Mouse (Mus musculus) thymus, adult 2 months (tissue): ENCODE measurements around the gene Mrpl3. TPM values are rescaled to one million over a fixed set of nuclear protein-coding genes. Genes with fewer than 3 reads are reported as not detected.

Experiments
- DNase-seq: peaks from one replicate; pipeline ENCODE4 v3.0.0; 2021
- H3K27ac ChIP-seq: fragments of 200-500 bp; 2 replicates; pipeline ENCODE4 v1.5.1; 2012; ENCODE audit warnings: low read length, control low read depth; ENCODE audit not compliant: control insufficient read depth, insufficient read depth
- H3K27me3 ChIP-seq: fragments of 200-500 bp; 2 replicates; pipeline ENCODE4 v1.6.1; 2012; ENCODE audit warnings: mild to moderate bottlenecking, low read length, moderate library complexity, mixed read lengths; ENCODE audit not compliant: control insufficient read depth, insufficient read depth
- H3K36me3 ChIP-seq: fragments of 200-500 bp; 2 replicates; pipeline ENCODE4 v1.6.1; 2012; ENCODE audit warnings: mild to moderate bottlenecking, low read length, moderate library complexity; ENCODE audit not compliant: control insufficient read depth, insufficient read depth
- H3K4me1 ChIP-seq: fragments of 200-500 bp; replicated peaks from 2 replicates; pipeline ENCODE4 v1.6.1; 2012; ENCODE audit warnings: low read length; ENCODE audit not compliant: control insufficient read depth, insufficient read depth
- H3K4me3 ChIP-seq: fragments of 200-500 bp; 2 replicates; pipeline ENCODE4 v1.5.1; 2012; ENCODE audit warnings: mild to moderate bottlenecking, low read length, control low read depth, moderate library complexity; ENCODE audit not compliant: control insufficient read depth, insufficient read depth
- CTCF ChIP-seq: fragments of 200-500 bp; IDR thresholded peaks from 2 replicates; pipeline ENCODE4 v1.5.1; 2012; ENCODE audit warnings: mild to moderate bottlenecking, control low read depth, low read length, moderate library complexity, borderline replicate concordance; ENCODE audit not compliant: control insufficient read depth, poor library complexity, insufficient read depth; ENCODE audit errors: extremely low read depth
- POLR2A ChIP-seq: fragments of 200-500 bp; IDR thresholded peaks from 2 replicates; pipeline ENCODE4 v1.6.1; 2012; ENCODE audit warnings: mild to moderate bottlenecking, low read length, control low read depth, moderate library complexity; ENCODE audit not compliant: control insufficient read depth, poor library complexity, insufficient read depth; ENCODE audit errors: extremely low read depth
- WGBS: fragments of 180-500 bp; shearing (Covaris S2); methylation state at CpG from one replicate; pipeline ENCODE4 v1.1.7; 2018; 5-methylcytosine and 5-hydroxymethylcytosine counted together
- polyA plus RNA-seq: library from polyadenylated mRNA; depleted of rRNA; stranded (reverse); fragments of >200 nt; gene quantifications from 2 replicates; pipeline ENCODE4 v1.2.3, GENCODE M21; 2012; rRNA removed

Gene Mrpl3
- polyA plus RNA-seq: 110 and 125 TPM in 2 replicates

DNA sequence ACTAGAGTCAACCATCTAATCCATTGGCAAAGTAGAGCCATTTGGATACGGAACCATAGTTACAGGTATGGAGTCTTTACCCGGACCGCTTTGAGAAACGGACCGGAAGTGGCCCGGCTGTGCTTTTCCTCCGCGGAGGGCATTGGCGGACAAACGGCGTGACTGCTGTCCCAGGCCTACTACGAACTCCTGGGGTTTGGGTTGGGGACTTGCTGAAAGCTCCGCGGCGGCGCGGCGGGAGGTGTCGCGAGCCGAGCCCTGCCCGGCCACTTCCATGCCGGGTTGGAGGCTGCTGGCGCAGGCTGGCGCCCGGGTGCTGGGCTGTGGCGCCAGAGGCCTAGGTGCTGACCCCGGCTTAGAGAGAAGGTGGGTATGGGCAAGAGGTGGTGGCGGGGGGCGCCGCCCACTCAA lies at the start of gene Mrpl3:
Gene Mrpl3 (plus strand): TSS at position 93 of the 411 bp plus-strand sequence.
- Histone ChIP-seq H3K27ac (peak within 1 kb of the TSS; percentile 19; the same call in 1 of the 2 replicates), H3K36me3 (peaks cover 30% of the 10 kb centered on the region), H3K27me3 (no peaks in the 10 kb centered on the region), H3K4me1 (no peaks in the 10 kb centered on the region), H3K4me3 (peak within 1 kb of the TSS; percentile 100)
- 1% methylated on average over 31 of the region's 31 CpGs for WGBS
- DNase-seq: peak; percentile 78
- TF ChIP-seq CTCF (no peak), POLR2A (0 out of 2 replicates have a peak, but pooled peaks have one; percentile 31)

DNA sequence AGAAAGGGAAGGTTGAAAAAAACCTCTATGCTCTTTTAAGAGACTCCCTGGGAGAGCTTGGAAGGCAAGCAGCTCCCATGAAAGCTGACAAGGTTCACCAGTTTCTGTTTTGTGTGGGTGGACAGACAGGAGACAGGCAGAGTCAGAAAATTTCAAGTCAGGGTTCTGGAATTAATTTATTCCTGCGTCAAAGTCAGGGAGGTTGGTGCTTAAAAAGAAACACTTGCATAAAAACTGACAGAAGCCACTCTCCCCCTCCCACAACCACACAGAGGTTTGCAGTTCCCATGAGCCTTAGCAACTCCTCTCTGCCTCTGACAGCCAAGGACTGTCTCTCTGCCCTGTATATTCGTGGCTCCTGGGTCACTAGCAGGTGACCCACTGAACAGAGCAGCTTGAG lies 42.3 kb upstream of the Mrpl3 start:
- Histone ChIP-seq H3K36me3 (no peaks in the 10 kb centered on the region), H3K27me3 (no peaks in the 10 kb centered on the region), H3K4me1 (no peaks in the 10 kb centered on the region), H3K27ac (no peak overlapping the region), H3K4me3 (no peak overlapping the region)
- 36% methylated on average over 2 of the region's 2 CpGs for WGBS
- TF ChIP-seq CTCF: no peak
- TF ChIP-seq POLR2A: no peak
- no peak for DNase-seq

DNA sequence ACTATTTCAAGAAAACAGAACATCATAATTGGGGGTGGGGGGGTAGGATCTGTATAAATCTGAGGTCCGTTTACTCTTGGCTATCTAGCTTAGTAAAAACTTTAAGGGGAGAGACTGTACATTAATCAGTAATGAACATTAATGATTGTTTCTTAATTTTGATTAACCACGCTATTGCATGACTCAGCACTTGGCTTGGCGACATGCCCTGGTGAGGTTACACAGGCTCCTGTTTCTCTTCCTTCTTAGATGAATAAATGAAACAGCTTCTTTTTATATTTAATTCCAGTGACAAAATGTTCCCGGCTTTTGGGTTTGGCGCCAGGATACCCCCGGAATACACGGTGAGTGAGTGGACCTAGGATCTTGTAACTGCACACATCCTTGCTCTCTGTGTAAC lies 34.9 kb upstream of the Mrpl3 start:
- Histone ChIP-seq H3K4me1 (no peaks in the 10 kb centered on the region), H3K4me3 (no peak overlapping the region), H3K27ac (no peak overlapping the region), H3K36me3 (no peaks in the 10 kb centered on the region), H3K27me3 (no peaks in the 10 kb centered on the region)
- WGBS: 89% methylated on average over 7 of the region's 7 CpGs
- TF ChIP-seq POLR2A (no peak), CTCF (no peak)
- DNase-seq: no peak

DNA sequence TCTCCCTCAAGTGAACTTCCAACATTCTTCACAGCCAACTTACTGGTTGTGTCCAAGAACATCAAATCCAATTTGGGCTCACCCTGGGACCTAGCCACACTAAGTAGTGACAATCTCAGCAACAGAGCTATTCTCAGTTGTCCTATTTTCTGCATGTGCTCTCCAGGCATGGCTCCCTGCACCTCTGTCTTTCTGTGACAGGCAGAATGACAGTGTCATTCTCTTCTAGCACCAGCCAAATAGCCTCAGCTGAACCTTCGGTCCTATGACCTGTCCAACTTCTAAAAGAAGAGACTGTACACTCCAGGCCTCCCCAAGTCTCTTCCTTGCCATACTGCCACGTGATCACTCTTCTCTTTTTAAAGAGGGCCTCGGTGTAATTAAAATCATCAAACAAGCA lies 24.7 kb upstream of the Mrpl3 start:
- H3K27ac ChIP-seq: no peak overlapping the region
- no peaks in the 10 kb centered on the region for H3K27me3 ChIP-seq
- H3K4me3 ChIP-seq: no peak overlapping the region
- WGBS: 88% methylated on average over 3 of the region's 3 CpGs
- H3K4me1 ChIP-seq: no peaks in the 10 kb centered on the region
- DNase-seq: no peak
- H3K36me3 ChIP-seq: no peaks in the 10 kb centered on the region
- TF ChIP-seq CTCF: no peak
- no peak for TF ChIP-seq POLR2A

DNA sequence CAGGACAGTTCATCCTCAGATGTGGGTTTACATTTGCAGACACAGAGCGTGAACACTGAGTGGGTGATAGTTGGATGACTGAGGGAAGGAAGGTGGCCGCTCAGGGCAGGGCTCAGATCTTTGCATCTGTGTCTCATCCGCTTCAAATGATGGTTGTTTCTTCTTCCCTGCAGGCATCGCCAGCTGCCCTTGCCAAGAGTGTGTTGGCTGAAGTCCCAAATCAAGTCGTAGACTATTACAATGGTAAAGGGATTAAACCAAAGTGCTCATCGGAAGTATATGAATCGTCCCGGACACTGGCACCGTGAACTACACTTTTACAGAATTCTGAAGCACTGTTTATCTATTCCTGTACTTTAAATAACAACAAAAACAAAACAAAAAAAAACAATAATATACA lies 20.5 kb upstream of the Mrpl3 start:
- Histone ChIP-seq H3K27ac (no peak overlapping the region), H3K27me3 (no peaks in the 10 kb centered on the region), H3K4me1 (no peaks in the 10 kb centered on the region), H3K36me3 (no peaks in the 10 kb centered on the region), H3K4me3 (no peak overlapping the region)
- WGBS: 93% methylated on average over 9 of the region's 9 CpGs
- DNase-seq: no peak
- TF ChIP-seq CTCF: no peak
- no peak for TF ChIP-seq POLR2A

DNA sequence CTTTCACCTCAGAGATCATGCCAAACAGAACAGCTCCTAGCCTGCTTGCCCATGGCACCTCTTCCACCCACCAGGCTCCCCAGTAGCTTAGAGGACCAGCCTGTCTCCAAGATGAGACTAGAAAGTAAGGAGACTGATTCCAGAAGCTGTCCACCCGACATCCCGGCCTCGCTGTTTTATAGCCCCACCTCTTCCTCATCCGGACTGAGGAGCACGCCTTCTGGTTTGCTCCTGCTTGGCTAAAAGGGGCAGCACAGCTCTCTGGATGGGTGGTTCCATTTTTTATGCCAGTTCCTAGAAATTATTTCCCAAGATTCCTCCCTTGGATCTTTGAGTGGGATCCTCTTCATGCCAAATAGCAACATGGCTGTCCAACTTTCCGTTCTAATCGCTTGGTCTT lies 19.4 kb upstream of the Mrpl3 start:
- Histone ChIP-seq H3K27ac (no peak overlapping the region), H3K4me3 (no peak overlapping the region), H3K36me3 (no peaks in the 10 kb centered on the region), H3K4me1 (no peaks in the 10 kb centered on the region), H3K27me3 (no peaks in the 10 kb centered on the region)
- DNase-seq: no peak
- WGBS: 89% methylated on average over 7 of the region's 7 CpGs
- no peak for TF ChIP-seq CTCF
- TF ChIP-seq POLR2A: no peak

DNA sequence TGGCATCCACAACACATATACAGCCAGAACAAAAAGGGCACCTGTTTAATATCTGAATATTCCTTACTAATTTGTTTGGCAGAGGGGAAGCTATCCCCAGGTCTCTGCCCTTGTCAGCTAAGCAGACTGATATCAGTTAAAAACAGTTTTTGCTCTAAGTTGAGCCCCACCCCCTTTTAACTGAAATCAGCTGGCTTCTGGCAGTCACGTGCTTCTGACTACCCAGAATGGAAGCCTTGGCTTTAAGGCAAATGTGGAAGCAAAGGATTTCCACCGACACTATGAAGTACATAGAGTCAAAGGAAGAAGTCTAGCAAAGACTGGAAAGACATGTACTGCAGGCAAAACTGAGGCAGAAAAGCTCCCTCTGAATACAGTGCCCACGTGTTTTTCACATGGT lies 15.2 kb upstream of the Mrpl3 start:
- Histone ChIP-seq H3K4me1 (no peaks in the 10 kb centered on the region), H3K4me3 (no peak overlapping the region), H3K27me3 (no peaks in the 10 kb centered on the region), H3K27ac (no peak overlapping the region), H3K36me3 (no peaks in the 10 kb centered on the region)
- WGBS: 74% methylated on average over 3 of the region's 3 CpGs
- DNase-seq: no peak
- TF ChIP-seq CTCF: no peak
- TF ChIP-seq POLR2A: no peak
